Mouse (Mus musculus) intestine, embryonic 15.5 days (tissue): Measurements from ENCODE around the gene Xylb. TPM values are rescaled to one million over a fixed set of nuclear protein-coding genes. Genes with fewer than 3 reads are reported as not detected.
A peak's percentile ranks its signal among the peaks of the same experiment; 100 is the strongest.

Experiments used
- ATAC-seq: fragments of 200-750 bp; cut with Nextera tagmentation; 2 replicates; pipeline ENCODE4 v1.8.0; 2017; ENCODE audit warnings: moderate TSS enrichment, moderate library complexity
- H3K27ac ChIP-seq: fragments of 300-500 bp; sonication (generic); 2 replicates; pipeline ENCODE4 v1.5.1; 2015; ENCODE audit warnings: mild to moderate bottlenecking, inconsistent platforms
- H3K27me3 ChIP-seq: fragments of 300-500 bp; sonication (generic); replicated peaks from 2 replicates; pipeline ENCODE4 v1.6.1; 2015; ENCODE audit warnings: inconsistent platforms
- H3K36me3 ChIP-seq: fragments of 300-500 bp; sonication (generic); 2 replicates; pipeline ENCODE4 v1.6.1; 2015; ENCODE audit warnings: inconsistent platforms
- H3K4me1 ChIP-seq: fragments of 300-500 bp; sonication (generic); replicated peaks from 2 replicates; pipeline ENCODE4 v1.6.1; 2015; ENCODE audit warnings: inconsistent platforms
- H3K4me2 ChIP-seq: fragments of 300-500 bp; sonication (generic); replicated peaks from 2 replicates; pipeline ENCODE4 v1.6.1; 2015; ENCODE audit warnings: mild to moderate bottlenecking, inconsistent platforms
- H3K4me3 ChIP-seq: fragments of 300-500 bp; sonication (generic); replicated peaks from 2 replicates; pipeline ENCODE4 v1.5.1; 2015; ENCODE audit warnings: inconsistent platforms
- H3K9ac ChIP-seq: fragments of 300-500 bp; sonication (generic); 2 replicates; pipeline ENCODE4 v1.6.1; 2015; ENCODE audit warnings: inconsistent platforms
- H3K9me3 ChIP-seq: fragments of 300-500 bp; sonication (generic); 2 replicates; pipeline ENCODE4 v1.6.1; 2016; ENCODE audit warnings: inconsistent platforms
- WGBS: fragments of 180-500 bp; shearing (Covaris S2); methylation state at CpG from one replicate; pipeline ENCODE4 v1.1.7; 2015; 5-methylcytosine and 5-hydroxymethylcytosine counted together
- polyA plus RNA-seq: library from polyadenylated mRNA; unstranded; fragments of >200 nt; fragmentation: Nextera tagmentation; extraction: Ambion mirVana; gene quantifications from 2 replicates; pipeline ENCODE4 v1.2.1, GENCODE M21; 2015

Gene Xylb
- polyA plus RNA-seq, 1 experiment from 2014 or later: 14.5 TPM

- Histone ChIP-seq H3K9me3 (no peaks in the 10 kb centered on the region), H3K9ac (no peak overlapping the region), H3K36me3 (no peaks in the 10 kb centered on the region), H3K4me1 (peaks cover 6% of the 10 kb centered on the region), H3K27me3 (no peaks in the 10 kb centered on the region), H3K4me3 (no peak overlapping the region), H3K27ac (no peak overlapping the region), H3K4me2 (no peak overlapping the region)
- ATAC-seq: no peak
- 86% methylated on average over 15 of the region's 15 CpGs for WGBS
Observed at GRCm38 (mm10) chr9:119330186-119330963, 26.8 kb upstream of the Xylb start.

GRCm38 (mm10) chr9:119334324-119334723, 22.9 kb upstream of the Xylb start:
- Histone ChIP-seq H3K4me2 (no peak overlapping the region), H3K27me3 (no peaks in the 10 kb centered on the region), H3K9ac (no peak overlapping the region), H3K4me3 (no peak overlapping the region), H3K4me1 (peaks cover 14% of the 10 kb centered on the region), H3K36me3 (peaks cover 7% of the 10 kb centered on the region), H3K27ac (peak overlapping the region; percentile 51; the same call in 1 of the 2 replicates), H3K9me3 (no peaks in the 10 kb centered on the region)
- no peak for ATAC-seq
- WGBS: 50% methylated on average over 10 of the region's 10 CpGs

GRCm38 (mm10) chr9:119334834-119335233, 22.3 kb upstream of the Xylb start:
- Histone ChIP-seq H3K27ac (peak overlapping the region; percentile 51; the same call in 1 of the 2 replicates), H3K36me3 (peaks cover 7% of the 10 kb centered on the region), H3K4me1 (peaks cover 14% of the 10 kb centered on the region), H3K4me2 (no peak overlapping the region), H3K4me3 (no peak overlapping the region), H3K9me3 (no peaks in the 10 kb centered on the region), H3K9ac (no peak overlapping the region), H3K27me3 (no peaks in the 10 kb centered on the region)
- no peak for ATAC-seq
- 89% methylated on average over 2 of the region's 2 CpGs for WGBS

- Histone ChIP-seq H3K36me3 (peaks cover 7% of the 10 kb centered on the region), H3K9ac (no peak overlapping the region), H3K4me3 (no peak overlapping the region), H3K4me1 (peaks cover 16% of the 10 kb centered on the region), H3K27me3 (no peaks in the 10 kb centered on the region), H3K4me2 (no peak overlapping the region), H3K27ac (no peak overlapping the region), H3K9me3 (no peaks in the 10 kb centered on the region)
- 85% methylated on average over 4 of the region's 4 CpGs for WGBS
- no peak for ATAC-seq
Observed at GRCm38 (mm10) chr9:119335571-119335970, 21.6 kb upstream of the Xylb start.

- no peaks in the 10 kb centered on the region for H3K27me3 ChIP-seq
- H3K4me1 ChIP-seq: peaks cover 25% of the 10 kb centered on the region
- H3K4me3 ChIP-seq: no peak overlapping the region
- peaks cover 7% of the 10 kb centered on the region for H3K36me3 ChIP-seq
- no peak for ATAC-seq
- H3K9ac ChIP-seq: no peak overlapping the region
- no peak overlapping the region for H3K27ac ChIP-seq
- H3K4me2 ChIP-seq: no peak overlapping the region
- WGBS: 96% methylated on average over 14 of the region's 14 CpGs
- H3K9me3 ChIP-seq: no peaks in the 10 kb centered on the region
Observed at GRCm38 (mm10) chr9:119337842-119338241, 19.3 kb upstream of the Xylb start.

GRCm38 (mm10) chr9:119338350-119338749, 18.8 kb upstream of the Xylb start:
- Histone ChIP-seq H3K4me1 (peaks cover 27% of the 10 kb centered on the region), H3K9ac (no peak overlapping the region), H3K9me3 (no peaks in the 10 kb centered on the region), H3K4me2 (no peak overlapping the region), H3K36me3 (peaks cover 7% of the 10 kb centered on the region), H3K27ac (no peak overlapping the region), H3K4me3 (no peak overlapping the region), H3K27me3 (no peaks in the 10 kb centered on the region)
- ATAC-seq: no peak
- WGBS: 89% methylated on average over 3 of the region's 3 CpGs

- ATAC-seq: no peak
- 40% methylated on average over 7 of the region's 7 CpGs for WGBS
- no peak overlapping the region for H3K27ac ChIP-seq
Observed at GRCm38 (mm10) chr9:119339106-119339505, 18.1 kb upstream of the Xylb start.

GRCm38 (mm10) chr9:119339558-119340211, 17.5 kb upstream of the Xylb start, which contains the start of gene Acaa1a:
Acaa1a (plus strand) TSS chr9:119339676.
- Histone ChIP-seq H3K4me3 (peak within 1 kb of the TSS; percentile 81), H3K4me2 (peak within 1 kb of the TSS; percentile 76), H3K27ac (peak within 1 kb of the TSS; percentile 94), H3K36me3 (peaks cover 10% of the 10 kb centered on the region), H3K9me3 (no peaks in the 10 kb centered on the region), H3K9ac (peak within 1 kb of the TSS; percentile 78), H3K27me3 (no peaks in the 10 kb centered on the region), H3K4me1 (peaks cover 21% of the 10 kb centered on the region)
- ATAC-seq: peak; percentile 32
- under 1% methylated on average over 43 of the region's 43 CpGs for WGBS

More at GRCm38 (mm10) chr9:119339106-119339505, 18.1 kb upstream of the Xylb start:
- H3K36me3 ChIP-seq: peaks cover 7% of the 10 kb centered on the region
- H3K4me1 ChIP-seq: peaks cover 26% of the 10 kb centered on the region
- peak overlapping the region; percentile 77 for H3K9ac ChIP-seq
- H3K27me3 ChIP-seq: no peaks in the 10 kb centered on the region
- peak overlapping the region; percentile 81 for H3K4me3 ChIP-seq
- H3K9me3 ChIP-seq: no peaks in the 10 kb centered on the region
- peak overlapping the region; percentile 76 for H3K4me2 ChIP-seq

GRCm38 (mm10) chr9:119340212-119340580, 17.0 kb upstream of the Xylb start:
- H3K27me3 ChIP-seq: no peaks in the 10 kb centered on the region
- peak overlapping the region; percentile 81 for H3K4me3 ChIP-seq
- H3K27ac ChIP-seq: peak overlapping the region; percentile 94
- H3K9ac ChIP-seq: peak overlapping the region; percentile 78
- WGBS: 3% methylated on average over 8 of the region's 8 CpGs
- peaks cover 21% of the 10 kb centered on the region for H3K4me1 ChIP-seq
- H3K4me2 ChIP-seq: peak overlapping the region; percentile 76
- peaks cover 11% of the 10 kb centered on the region for H3K36me3 ChIP-seq
- no peak for ATAC-seq
- no peaks in the 10 kb centered on the region for H3K9me3 ChIP-seq

GRCm38 (mm10) chr9:119340909-119341816, 16.0 kb upstream of the Xylb start, which contains the start of gene Myd88:
Myd88 (minus strand) TSS chr9:119341411.
- peak within 1 kb of the TSS; percentile 76 for H3K4me2 ChIP-seq
- WGBS: under 1% methylated on average over 68 of the region's 68 CpGs
- H3K4me1 ChIP-seq: peaks cover 21% of the 10 kb centered on the region
- ATAC-seq: peak; percentile 98
- peaks cover 15% of the 10 kb centered on the region for H3K36me3 ChIP-seq
- peak within 1 kb of the TSS; percentile 94 for H3K27ac ChIP-seq
- peak within 1 kb of the TSS; percentile 81 for H3K4me3 ChIP-seq
- peak within 1 kb of the TSS; percentile 78 for H3K9ac ChIP-seq
- no peaks in the 10 kb centered on the region for H3K27me3 ChIP-seq
- H3K9me3 ChIP-seq: no peaks in the 10 kb centered on the region

- H3K36me3 ChIP-seq: peaks cover 12% of the 10 kb centered on the region
- H3K4me1 ChIP-seq: peaks cover 21% of the 10 kb centered on the region
- H3K27ac ChIP-seq: no peak overlapping the region
- peak overlapping the region; percentile 76 for H3K4me2 ChIP-seq
- H3K27me3 ChIP-seq: no peaks in the 10 kb centered on the region
- H3K9ac ChIP-seq: 0 out of 2 replicates have a peak overlapping the region, but pooled peaks have one; percentile 78
- H3K9me3 ChIP-seq: no peaks in the 10 kb centered on the region
- H3K4me3 ChIP-seq: peak overlapping the region; percentile 81; the same call in 1 of the 2 replicates
- WGBS: 73% methylated on average over 7 of the region's 7 CpGs
- no peak for ATAC-seq
Observed at GRCm38 (mm10) chr9:119342728-119343127, 14.5 kb upstream of the Xylb start.

GRCm38 (mm10) chr9:119346376-119346775, 10.8 kb upstream of the Xylb start:
- Histone ChIP-seq H3K27me3 (no peaks in the 10 kb centered on the region), H3K36me3 (peaks cover 15% of the 10 kb centered on the region), H3K9ac (no peak overlapping the region), H3K4me1 (peaks cover 11% of the 10 kb centered on the region), H3K27ac (no peak overlapping the region), H3K4me2 (no peak overlapping the region), H3K4me3 (no peak overlapping the region), H3K9me3 (no peaks in the 10 kb centered on the region)
- 87% methylated on average over 8 of the region's 8 CpGs for WGBS
- ATAC-seq: no peak
